Mouse (Mus musculus): ENCODE measurements around the gene Rpl22. TPM values are rescaled to one million over a fixed set of nuclear protein-coding genes. Genes with fewer than 3 reads are reported as not detected.

Rpl22 gene
- polyA plus RNA-seq, 1 experiment from 2014 or later, result 161 TPM

Other genes starting within 250 kb of the Rpl22 start
- 0.12 and 0.25 TPM in 2 replicates for gene Tnfrsf25, start 209.8 kb upstream of the Rpl22 start, polyA plus RNA-seq (2015; fragmentation: Nextera tagmentation; extraction: Ambion mirVana)
- 1.1 and 2.3 TPM in 2 replicates for gene Espn, start 173.4 kb upstream of the Rpl22 start, polyA plus RNA-seq (2015; fragmentation: Nextera tagmentation; extraction: Ambion mirVana)
- gene Hes2, start 166.9 kb upstream of the Rpl22 start, polyA plus RNA-seq (2015; fragmentation: Nextera tagmentation; extraction: Ambion mirVana), result not detected in 2 replicates
- 11.9 and 12.0 TPM in 2 replicates for gene Acot7, start 147.6 kb upstream of the Rpl22 start, polyA plus RNA-seq (2015; fragmentation: Nextera tagmentation; extraction: Ambion mirVana)
- gene Gpr153, start 51.5 kb upstream of the Rpl22 start, polyA plus RNA-seq (2015; fragmentation: Nextera tagmentation; extraction: Ambion mirVana), result 0.34 and 0.59 TPM in 2 replicates
- not detected in 2 replicates for gene Hes3, start 34.1 kb upstream of the Rpl22 start, polyA plus RNA-seq (2015; fragmentation: Nextera tagmentation; extraction: Ambion mirVana)
- 5.9 and 6.5 TPM in 2 replicates for gene Icmt, start 28.5 kb upstream of the Rpl22 start, polyA plus RNA-seq (2015; fragmentation: Nextera tagmentation; extraction: Ambion mirVana)
- not detected in 2 replicates for gene Rnf207, start 6.7 kb upstream of the Rpl22 start, polyA plus RNA-seq (2015; fragmentation: Nextera tagmentation; extraction: Ambion mirVana)
- gene Chd5, start 12.9 kb downstream of the Rpl22 start, polyA plus RNA-seq (2015; fragmentation: Nextera tagmentation; extraction: Ambion mirVana), result 0.04 TPM in 1 of 2 replicates, not detected in the other
- 0.15 and 0.18 TPM in 2 replicates for gene Nphp4, start 151.0 kb downstream of the Rpl22 start, polyA plus RNA-seq (2015; fragmentation: Nextera tagmentation; extraction: Ambion mirVana)
- 7.8 and 8.5 TPM in 2 replicates for gene Kcnab2, start 152.1 kb downstream of the Rpl22 start, polyA plus RNA-seq (2015; fragmentation: Nextera tagmentation; extraction: Ambion mirVana)